Mouse (Mus musculus) 3134 (cell line): ENCODE measurements around the gene Abca7.
"Not testable (repeated sequence)": the region's sequence is repeated elsewhere in the genome, so short reads cannot be mapped to it uniquely, and the experiment has no call there.

ENCODE experiments used
- DNase-seq: peaks from one replicate; pipeline ENCODE4 v3.0.0-alpha.2; 2011; ENCODE audit warnings: low spot score; ENCODE audit not compliant: insufficient read length; ENCODE audit errors: extremely low read depth

Abca7 gene

DNA sequence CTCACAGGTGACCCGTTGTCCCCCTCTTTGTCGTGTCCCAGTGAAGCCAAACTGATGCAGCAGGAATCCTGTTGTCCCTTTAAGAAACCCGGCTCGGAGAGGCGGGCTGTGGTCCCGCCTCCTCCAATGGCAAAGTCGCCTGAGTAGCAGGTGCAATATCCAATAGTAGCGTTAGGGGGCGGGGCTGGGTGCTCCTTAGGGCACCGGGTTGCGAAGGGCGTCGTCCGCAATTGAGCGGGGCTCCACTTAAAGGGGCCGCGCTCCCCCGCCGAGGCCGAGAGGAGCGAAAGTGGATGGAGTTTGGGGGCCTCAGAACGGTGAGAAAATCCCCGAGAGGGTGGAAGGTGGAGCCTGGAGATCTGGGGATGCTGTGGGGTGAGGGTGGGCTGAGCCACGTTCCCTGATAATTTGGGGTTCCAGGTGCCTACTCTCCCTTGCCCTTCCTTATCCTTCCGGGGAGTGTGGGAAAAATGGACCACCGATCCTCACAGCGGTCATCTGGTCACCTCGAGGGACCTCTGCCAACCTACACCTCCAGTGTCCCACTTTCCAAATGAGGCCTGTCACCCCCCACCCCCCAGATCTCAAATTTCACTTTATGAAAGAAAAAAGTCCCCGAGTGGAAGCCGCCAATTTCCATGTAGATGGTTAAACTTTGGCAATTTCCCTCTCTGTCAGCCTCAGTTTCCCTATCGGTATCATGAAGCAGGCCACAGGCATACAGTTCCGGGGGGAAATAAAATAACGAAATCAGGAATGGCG, at the start of gene Abca7:
Abca7 (plus strand) TSS at position 223 of the 762 bp plus-strand sequence.
- peak; percentile 89 for DNase-seq

DNA sequence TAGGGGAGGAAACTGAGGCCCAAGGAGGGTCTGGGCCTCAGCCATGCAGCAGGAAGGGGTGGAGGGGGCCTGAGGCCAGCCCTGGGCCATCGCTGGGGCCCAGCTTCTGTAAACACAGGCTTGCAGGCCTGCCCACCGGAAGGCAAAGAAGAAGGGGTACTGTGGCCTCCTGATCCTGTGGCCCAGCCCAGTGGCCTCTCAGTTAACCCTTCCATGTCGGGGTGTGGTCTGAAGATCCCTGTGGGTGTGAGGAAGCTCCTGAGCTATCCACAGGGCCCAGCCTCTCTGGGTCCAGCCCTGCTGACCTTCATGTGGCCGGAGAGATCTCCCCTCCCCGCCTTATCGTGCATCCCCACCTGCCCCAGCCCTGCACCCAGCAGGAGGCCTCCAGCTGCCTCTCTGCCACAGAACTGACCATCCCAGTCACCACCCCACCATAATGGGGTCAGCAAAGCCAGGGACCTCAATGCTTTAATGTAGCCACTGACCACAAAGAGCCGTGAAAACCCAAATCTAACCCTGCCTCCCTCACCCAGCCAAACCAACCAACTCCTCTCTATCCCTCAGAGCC, 49.5 kb upstream of the Abca7 start:
- no peak for DNase-seq

DNA sequence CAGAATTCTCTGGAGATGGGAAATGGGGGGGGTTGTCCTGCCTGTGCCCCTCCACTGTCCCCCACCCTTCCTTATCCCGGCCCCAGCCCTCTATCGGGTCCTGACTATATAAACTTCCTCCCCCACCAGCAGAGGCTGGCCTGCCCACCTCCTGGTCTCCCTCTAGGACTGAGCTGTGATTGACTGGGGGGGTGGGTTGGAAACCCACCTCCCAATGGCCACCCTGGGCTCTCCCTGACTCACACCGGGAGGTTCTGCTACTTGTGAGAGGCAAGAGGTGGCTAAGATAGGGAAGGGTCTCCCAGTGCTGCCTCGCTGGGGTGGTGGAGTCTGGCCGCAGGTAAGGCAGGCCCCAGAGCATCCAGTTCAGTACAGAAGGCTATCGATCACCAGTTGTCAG, 48.8 kb upstream of the Abca7 start:
- DNase-seq: no peak

DNA sequence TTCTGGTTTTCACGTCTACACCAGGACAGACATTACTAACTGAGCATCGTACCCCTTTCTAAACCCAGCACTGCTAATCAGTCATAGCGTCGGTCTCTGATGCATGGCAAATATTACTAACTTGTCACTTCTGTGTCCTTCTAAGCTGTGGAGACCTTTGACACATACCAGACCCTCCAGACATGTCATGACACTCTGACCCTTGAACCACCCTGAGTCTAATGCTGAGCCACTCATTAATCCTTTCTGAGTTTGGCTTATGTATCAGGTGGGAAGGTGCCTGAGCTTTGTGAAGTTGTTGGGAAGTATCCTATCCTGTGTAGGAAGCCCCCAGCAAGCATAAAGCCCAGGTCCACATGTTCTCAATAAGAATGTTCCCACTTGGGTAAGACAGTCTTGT, 46.4 kb upstream of the Abca7 start:
- no peak for DNase-seq

DNA sequence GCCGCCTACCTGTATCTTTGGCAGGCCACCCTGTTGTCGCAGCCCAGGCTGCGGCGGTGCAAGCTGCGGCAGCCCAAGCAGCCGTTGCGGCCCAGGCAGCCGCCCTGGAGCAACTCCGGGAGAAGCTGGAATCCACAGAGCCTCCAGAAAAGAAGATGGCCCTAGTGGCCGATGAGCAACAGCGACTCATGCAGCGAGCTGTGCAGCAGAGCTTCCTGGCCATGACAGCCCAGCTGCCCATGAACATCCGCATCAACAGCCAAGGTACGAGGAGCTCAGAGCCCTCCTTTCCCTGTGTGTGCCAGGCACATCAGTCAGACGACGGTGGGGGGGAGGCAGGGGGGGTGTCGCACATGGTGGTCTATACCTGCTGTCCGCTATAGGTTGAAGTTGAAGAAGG, 45.6 kb upstream of the Abca7 start:
- peak; percentile 68 for DNase-seq

DNA sequence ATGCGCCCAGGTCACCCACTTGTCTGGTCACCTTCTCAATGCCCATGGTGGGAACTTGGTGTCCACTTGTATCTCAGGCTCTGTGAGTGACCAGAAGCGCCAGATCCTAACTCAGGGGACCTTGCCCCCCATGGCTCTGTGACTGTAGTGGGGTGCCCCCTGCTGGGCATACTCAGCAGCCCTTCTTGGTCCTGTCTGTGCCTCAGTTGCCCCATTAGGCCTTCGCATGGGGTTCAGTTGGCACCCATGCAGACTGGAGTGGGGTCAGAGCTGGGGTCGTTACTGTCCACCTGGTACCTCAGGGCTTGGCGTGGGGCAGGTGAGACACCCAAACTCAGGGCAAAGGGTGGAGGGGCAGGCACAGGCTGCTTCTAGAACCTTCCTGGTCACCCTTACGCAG, 42.3 kb upstream of the Abca7 start:
- no peak for DNase-seq

DNA sequence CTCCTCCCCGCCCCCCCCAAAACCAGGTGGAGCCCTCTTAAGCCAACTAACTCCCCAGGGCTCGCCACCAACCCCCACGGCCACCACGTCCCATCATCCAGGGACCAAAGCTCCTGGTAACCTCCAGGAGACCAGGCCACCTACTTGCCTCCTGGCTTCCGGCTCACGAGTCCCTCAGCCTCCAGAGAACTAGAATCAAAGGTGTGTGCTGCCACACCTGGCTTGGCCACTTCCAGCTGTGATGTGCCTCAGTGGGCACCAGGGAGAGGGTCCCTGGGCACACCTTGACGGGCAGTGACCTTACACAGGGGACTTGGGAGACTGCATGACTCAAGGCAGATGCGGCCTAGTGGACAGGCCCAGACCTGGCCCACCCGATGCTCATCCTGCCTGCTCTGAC, 40.6 kb upstream of the Abca7 start:
- DNase-seq: no peak

DNA sequence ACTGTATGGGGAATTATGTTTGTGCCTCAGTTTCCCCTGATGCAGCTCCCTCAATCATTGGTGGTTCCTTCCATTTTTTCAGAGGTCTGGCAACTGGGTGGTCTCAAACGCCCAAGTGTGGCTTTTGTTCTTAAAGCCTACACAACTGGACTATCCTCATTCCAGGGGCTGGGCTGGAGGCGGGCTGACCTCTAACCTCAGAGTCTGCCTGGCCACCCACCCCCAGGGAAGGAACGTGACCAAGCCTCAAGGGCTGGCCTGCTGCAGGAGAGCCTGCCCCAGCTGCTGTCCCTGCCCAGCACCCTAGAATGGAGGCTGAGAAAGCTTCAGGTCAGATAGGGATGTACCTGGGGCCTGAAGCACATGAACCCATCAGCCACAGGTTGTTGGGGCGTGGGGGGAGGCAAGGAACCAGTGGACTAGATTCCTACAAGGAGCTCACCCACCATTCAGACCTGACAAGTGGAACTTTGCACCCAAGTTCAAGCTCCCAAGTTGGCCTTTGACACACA, 39.6 kb upstream of the Abca7 start:
- no peak for DNase-seq

DNA sequence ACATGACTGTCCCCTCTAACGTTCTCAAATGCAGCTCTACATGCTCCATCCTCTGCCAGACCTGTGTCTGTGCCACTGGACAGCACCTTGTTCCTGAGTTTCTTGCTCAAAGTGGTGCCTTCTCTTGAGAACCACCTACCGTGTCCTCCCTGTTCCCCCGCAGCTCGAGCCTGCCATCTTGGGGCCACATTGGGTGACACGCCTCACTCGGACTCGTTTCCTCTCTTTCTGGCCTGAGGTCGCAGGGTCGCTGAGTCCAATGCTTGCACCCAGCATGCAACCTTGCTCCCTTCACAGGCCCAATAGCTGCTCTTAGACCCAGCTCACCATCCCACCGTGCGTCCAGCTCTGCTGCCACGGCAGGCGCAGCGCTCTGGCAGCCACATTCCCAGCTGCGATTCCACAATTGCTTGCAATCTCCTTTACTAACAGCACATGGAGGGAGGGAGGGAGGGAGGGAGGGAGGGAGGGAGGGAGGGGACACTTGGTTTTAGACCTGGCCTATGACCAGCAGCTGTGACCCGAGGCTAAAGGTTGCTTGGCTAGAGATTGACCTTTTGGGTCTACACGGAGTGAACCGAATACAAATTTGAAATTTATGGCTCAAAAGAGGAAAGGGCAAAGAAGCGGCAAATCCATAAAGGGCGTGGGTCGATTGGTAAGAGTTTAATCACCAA, 38.0 kb upstream of the Abca7 start:
- peak; percentile 65 for DNase-seq

DNA sequence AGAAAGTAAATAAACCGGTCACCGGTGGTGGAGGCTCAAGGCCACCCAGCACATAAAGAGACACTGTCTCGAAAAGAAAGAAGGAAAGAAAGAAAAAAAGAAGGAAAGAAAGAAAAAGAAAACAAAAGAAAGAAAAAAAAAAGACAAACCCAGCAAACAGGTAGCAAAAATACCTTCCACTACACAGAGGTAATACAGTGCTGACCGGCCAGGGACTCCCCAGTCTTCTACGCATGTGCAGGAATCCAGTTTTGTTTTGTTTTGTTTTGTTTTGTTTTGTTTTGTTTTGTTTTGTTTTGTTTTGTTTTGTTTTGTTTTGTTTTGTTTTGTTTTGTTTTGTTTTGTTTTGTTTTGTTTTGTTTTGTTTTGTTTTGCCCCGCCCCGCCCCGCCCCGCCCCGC, 36.9 kb upstream of the Abca7 start:
- not testable (repeated sequence) for DNase-seq

DNA sequence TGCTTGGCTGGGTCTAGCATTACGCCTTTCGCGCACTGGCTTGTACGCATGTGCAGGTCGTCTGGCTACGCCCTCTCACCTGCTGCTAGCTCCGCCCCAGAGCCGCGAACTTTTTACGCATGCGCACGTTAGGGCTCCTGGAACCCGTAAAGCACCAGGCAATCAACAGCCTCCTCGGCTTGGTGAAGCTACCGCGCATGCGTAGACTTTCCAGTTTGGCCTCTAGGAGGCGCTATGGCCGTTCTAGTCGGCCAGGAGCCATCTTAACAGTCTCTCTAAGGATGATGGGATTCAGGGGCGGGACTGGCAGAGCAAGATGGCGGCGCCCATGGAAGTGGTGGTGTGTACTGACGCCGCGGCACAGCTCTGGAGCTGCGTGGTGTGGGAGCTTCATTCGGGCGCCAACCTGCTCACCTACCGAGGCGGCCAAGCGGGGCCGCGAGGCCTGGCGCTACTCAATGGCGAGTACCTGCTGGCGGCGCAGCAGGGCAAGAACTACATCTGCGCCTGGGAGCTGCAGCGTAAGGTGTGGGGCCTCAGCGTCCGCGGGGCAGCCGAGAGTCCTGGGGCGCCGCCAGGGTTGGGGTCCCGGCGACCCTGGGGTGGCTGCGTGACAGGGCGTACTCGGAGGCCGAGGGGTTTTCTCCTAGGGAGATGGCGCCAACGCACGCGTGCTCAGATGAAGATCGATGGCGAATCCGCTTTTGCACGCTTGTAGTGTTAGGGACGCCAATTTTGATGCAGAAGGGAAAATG, 36.3 kb upstream of the Abca7 start, which contains the start of gene Wdr18:
Wdr18 (plus strand) TSS at position 306 of the 755 bp plus-strand sequence.
- DNase-seq: peak; percentile 98

DNA sequence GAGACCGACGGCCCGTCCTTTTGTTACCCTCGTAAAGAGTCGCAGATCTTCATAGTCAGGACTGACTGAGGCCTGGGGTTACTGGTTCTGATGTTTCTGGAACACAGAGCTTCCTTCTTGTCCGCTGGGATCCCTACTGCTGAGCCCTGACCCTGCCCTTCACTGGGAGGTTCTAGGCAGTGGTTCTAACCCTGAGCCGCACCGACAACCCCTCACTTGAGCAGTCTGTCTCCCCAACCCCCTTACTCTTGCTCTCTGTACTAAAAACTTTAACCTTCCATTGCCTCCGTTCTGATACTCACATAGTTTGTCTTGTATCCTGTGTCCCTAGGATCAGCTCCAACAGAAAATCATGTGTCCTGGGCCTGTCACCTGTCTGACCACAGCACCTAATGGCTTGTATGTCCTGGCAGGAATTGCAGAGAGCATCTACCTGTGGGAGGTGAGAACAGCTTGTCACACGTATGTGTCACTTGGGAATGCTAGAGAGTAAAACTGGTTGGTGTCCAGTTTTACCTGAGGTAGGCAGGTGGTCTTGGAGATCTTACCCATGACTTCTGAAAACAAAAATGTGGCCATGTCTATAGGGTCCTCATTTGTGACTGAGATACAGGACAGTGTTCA, 35.5 kb upstream of the Abca7 start:
- DNase-seq: no peak

DNA sequence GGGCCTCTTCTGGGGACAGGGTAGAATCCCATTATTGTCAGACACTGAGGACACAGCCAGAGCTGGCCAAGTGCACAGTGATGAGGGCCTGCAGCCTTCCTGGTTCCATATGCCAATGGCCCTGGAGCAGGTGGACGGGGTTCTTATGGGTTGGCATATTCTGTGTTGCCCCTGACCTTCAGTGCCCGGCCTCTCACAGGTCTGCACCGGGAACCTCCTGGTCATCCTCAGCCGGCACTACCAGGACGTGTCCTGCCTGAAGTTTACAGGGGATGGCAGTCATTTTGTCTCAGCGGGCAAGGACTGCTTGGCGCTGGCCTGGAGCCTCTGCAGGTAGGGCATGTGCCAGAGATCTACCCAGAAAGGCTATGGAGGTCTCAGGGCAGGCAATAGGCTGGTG, 31.6 kb upstream of the Abca7 start:
- no peak for DNase-seq

DNA sequence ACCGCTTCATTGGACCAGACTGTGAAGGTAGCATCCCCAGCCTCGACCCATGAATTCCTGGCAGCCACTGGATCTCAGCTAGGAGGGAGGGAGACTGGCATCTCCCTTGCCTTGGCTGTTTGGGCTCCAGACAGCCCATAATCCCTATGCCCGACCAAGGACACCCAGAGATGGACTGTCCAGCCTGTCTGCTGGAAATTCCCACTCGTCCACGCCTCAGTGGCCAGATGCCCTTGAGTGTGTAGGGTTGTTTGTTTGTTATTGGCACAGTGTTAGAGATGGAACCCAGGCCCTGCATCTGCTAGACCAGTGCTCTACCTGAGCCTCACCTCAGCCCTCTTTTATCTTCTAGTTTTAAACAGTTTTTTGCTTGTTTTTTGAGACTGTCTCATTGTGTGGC, 31.0 kb upstream of the Abca7 start:
- DNase-seq: no peak

DNA sequence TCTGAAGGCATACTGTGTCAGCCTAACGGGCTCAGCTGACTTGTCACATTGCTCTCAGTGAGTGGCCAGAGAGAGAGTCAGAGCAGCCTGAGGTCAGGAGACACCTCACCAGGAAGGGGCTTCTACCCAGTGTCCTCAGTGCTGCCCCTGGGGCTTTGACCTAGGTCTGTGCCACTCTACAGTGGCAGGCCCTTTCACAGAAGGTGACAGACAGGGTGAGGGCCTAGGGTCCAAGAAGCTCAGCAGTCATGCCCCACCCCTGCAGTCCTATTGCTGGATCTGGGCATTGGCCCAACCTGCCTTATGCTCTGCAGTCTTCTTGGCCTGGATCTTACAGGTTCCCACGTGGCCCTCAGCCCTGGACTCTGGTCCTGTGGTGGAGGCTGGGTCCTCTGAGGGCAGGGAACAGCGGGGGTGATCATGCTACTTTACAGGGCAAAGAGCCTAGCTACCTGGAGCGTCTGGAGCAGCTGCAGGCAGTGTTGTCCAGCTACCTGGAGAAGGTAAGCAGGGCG, 29.4 kb upstream of the Abca7 start:
- DNase-seq: no peak

DNA sequence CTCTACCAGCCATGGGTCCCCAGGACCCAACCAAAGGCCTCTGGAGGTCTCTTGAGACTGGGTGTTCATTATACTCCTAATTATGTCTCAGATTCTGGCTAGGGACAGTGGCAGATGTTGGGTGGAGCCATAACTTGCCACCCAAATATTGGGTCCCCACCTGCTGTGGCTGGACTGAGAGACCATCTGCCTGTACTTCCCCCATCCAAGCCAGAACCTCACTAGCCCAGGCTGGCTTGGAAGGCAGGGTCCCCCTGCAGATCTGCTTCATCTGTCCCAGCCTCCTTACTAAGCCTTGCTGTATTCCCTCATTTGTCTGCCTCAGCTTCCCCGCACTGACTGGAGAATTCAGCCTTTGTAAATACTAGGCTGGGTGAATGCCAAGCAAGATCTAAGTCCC, 28.1 kb upstream of the Abca7 start:
- no peak for DNase-seq

DNA sequence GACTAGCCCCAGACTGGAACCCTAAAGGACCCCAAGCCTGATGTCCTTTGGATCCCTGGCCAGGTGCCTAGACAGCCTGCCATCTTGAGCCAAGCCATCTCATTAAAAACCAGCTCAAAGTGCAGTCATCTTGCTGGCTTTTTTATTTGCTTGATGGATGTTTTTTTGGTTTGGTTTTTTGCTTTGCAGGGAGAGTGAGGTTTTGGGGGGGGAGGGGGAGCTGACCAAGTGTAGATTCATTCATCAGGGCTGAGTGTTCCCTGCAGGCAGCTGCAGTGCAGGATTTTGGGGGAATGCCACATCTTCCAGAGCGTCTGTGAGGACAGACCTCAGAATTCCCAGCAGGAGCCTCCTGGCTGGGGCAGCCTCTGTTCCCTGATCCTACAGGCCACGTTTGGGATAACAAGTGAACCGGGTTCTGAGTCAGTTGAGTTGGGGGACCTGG, 27.1 kb upstream of the Abca7 start:
- DNase-seq: no peak

DNA sequence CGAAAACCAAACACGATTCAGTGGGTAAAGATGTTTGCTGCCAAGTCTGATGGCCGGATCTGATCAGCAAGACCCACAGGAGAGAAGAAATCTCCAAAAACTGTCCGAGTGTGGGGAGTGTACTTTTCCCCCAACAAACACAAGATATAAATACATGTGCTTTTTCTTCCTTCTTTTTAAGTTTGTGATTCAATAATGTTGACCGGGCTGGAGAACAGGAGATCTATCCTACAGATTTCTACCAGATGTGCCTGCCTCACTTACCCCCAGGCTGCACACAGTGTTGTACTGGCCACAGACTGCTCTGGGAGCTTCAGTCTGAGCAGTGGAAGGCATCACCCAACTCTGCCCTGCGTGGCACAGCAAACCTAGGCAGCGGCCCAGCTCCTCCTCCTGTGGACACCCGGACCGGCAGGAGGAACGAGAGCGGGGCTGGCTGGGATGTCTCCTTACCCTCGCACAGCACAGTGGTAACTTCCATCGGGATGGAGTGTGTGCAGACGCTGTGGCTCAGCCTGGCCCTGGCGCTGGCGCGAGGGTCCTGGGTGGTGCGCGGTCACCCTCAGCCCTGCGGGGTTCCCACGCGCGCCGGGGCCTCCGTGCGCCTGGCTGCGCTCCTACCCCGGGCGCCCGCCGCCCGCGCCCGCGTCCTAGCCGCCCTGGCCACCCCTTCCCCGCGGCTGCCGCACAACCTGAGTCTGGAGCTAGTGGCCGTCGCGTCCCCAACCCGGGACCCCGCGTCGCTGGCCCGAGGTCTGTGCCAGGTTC, 25.7 kb upstream of the Abca7 start, which contains the start of gene Grin3b:
Grin3b (plus strand) TSS at position 301 of the 768 bp plus-strand sequence.
- no peak for DNase-seq

DNA sequence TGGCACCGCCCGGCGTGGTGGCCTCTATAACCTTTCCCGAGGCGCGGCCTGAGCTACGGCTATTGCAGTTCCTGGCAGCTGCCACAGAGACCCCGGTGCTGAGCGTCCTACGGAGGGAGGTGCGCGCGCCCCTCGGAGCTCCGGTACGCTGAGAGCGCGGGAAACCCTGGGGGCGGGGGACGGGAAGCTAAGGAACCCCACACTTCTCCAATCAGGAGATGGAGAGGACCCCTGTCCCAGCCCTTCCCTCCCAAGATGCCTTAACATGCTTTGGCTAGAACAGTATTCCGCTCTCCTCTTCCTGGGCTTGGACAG, 25.2 kb upstream of the Abca7 start:
- no peak for DNase-seq

DNA sequence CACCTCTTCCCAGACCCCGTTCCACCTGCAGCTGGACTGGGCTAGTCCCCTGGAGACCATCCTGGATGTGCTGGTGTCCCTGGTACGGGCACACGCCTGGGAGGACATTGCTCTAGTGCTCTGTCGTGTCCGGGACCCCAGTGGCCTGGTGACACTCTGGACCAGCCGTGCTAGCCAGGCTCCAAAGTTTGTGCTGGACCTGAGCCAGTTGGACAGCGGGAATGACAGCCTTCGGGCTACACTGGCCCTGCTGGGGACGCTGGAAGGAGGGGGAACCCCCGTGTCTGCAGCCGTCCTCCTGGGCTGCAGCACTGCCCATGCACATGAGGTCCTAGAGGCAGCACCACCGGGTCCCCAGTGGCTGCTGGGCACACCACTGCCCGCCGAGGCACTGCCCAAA, 23.5 kb upstream of the Abca7 start:
- no peak for DNase-seq
